Mouse (Mus musculus): ENCODE measurements around the gene Rbbp5.

GRCm38 (mm10) chr1:132542762-132543306, 65.7 kb downstream of the Rbbp5 start, which contains the start of gene Cntn2:
- no peak for TF ChIP-seq GATA1 (IDR thresholded peaks at IDR 0.05; ENCODE audit: borderline replicate concordance, low read length)
- no peak for TF ChIP-seq FLI1 (IDR thresholded peaks at IDR 0.05; ENCODE audit: low read length)
